Mouse (Mus musculus) brown adipose tissue, adult 24 weeks (tissue): Measurements from ENCODE around the gene Entpd7. TPM values are rescaled to one million over a fixed set of nuclear protein-coding genes. Genes with fewer than 3 reads are reported as not detected.

Experiments used
- H3K27ac ChIP-seq: fragments of 200-500 bp; replicated peaks from 2 replicates; pipeline ENCODE4 v1.5.1; 2012; ENCODE audit warnings: low read depth, mild to moderate bottlenecking, low read length
- H3K4me1 ChIP-seq: fragments of 200-500 bp; 2 replicates; pipeline ENCODE4 v1.6.1; 2012; ENCODE audit warnings: low read length, mixed read lengths; ENCODE audit not compliant: control insufficient read depth, insufficient read depth, insufficient read length
- H3K4me3 ChIP-seq: fragments of 200-500 bp; 2 replicates; pipeline ENCODE4 v1.5.1; 2012; ENCODE audit warnings: low read depth, mild to moderate bottlenecking, low read length, moderate library complexity; ENCODE audit not compliant: insufficient read depth
- polyA plus RNA-seq: library from polyadenylated mRNA; stranded (reverse); fragments of >200 nt; gene quantifications from 2 replicates; pipeline ENCODE4 v1.2.4, GENCODE M21; 2012; ENCODE audit not compliant: missing spikeins, insufficient read depth, insufficient read length

The Entpd7 gene
- polyA plus RNA-seq: 1.7 and 2.0 TPM in 2 replicates

DNA sequence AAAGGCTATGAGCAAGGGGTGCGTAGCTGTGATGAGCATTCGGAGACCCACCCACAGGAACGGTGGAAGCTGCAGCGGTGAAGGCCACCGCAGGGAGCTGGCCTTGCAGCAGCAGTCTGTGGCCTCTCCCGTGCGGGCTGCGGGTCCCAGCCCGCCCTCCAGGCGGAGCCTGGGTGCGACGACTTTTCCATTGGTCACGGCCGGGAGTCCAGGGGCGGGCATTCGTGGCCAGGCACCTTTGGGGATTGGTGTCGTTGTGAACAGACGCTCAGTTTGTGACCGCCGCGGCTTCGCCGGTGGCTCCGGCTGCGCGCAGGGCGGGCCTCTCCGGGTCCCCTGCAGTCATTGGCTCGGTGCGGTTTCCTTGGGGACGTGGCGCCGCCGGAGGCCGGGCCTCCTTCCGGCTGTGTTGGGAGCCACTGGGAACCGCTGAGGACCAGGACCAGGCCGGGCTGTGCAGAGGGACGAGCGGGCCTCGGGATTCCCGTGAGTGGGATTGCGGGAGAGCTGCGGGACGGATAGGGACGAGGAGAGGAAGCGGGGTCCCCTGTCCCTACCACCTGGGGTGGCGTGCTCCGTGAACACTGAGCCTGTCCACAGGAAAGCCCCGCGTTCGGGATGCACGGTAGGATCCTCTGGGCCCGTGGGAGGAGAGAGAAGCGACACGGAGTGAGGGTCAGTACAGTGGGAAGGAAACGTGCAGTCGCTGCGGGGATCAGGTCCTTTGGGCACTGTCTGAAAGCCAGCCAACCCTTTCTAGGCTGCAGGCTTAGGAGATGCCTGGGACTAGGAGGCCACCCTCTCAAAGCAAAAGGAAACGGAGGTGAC lies at the start of gene Entpd7:
Gene Entpd7 (plus strand): TSS at position 254 of the 828 bp plus-strand sequence.
- Histone ChIP-seq H3K27ac (0 out of 2 replicates have a peak within 1 kb of the TSS, but pooled peaks have one; percentile 23), H3K4me3 (peak within 1 kb of the TSS; percentile 77)

DNA sequence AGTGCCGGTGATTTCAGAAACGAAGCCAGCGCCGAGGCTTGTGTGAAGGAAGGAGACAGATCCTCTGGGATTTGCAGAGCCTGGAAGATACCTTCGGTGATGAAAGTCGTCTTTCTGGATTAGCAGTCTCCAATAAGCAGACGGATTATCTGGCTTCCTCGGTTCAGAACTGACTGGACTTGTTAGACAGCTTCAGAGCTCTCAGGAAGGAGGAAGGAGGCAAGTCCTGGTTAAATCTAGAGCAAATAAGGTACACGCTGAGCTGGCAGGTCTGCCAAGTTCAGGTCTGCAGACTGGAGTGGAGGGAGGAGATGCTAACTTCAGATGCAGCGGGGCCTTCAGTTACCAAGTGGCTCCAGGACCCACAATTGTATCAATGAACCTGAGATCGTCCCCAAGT lies 47.6 kb upstream of the Entpd7 start:
- Histone ChIP-seq H3K27ac (no peak overlapping the region), H3K4me1 (no peaks in the 10 kb centered on the region)

More for the DNA sequence above, at the start of gene Entpd7:
- H3K4me1 ChIP-seq: no peaks in the 10 kb centered on the region

DNA sequence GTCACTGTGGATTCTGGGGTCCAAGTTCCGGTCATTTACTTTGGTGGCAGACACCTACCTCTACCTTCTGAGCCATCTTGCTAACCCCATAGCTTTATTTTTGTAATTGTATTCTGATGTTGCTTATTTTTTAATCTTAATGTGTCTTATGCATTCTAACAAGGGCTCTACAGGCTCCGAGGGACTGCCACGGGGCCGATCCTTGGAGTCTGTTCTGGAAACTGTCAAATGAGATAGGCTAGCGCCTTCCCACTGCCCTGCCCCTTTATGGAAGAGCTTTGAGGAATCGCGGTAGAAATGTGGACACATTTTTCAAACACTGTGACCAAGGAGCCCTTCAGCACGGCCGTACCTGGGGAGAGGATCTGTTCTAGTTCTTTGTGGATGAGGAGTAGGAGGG lies 46.6 kb upstream of the Entpd7 start:
- no peak overlapping the region for H3K4me3 ChIP-seq
- no peak overlapping the region for H3K27ac ChIP-seq
- H3K4me1 ChIP-seq: peaks cover 7% of the 10 kb centered on the region; the same call in 1 of the 2 replicates

More for the DNA sequence above, 47.6 kb upstream of the Entpd7 start:
- H3K4me3 ChIP-seq: no peak overlapping the region

DNA sequence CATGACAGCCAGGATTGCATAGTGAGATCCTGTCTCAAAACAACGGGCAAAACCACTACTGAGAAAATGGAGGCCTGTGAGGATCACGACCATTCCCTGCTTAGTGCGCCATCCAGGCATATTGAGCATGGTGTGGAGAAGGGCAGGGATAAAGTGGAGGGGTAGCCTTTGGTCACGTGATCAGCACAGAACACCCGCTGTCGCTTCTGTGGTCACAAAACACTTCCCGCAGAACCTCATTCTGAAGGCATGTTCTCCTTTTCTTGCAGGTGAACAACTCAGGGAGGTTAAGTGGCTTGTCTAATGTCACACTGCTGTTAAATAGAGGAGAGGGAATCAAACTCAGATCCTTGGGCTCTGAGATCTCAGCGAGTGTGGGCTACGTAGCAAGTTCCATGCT lies 44.0 kb upstream of the Entpd7 start:
- no peak overlapping the region for H3K4me3 ChIP-seq

GRCm38 (mm10) chr19:43646852-43647251 lies 42.6 kb upstream of the Entpd7 start:
- 0 out of 2 replicates have a peak overlapping the region, but pooled peaks have one; percentile 4 for H3K27ac ChIP-seq
- H3K4me1 ChIP-seq: peaks cover 15% of the 10 kb centered on the region
- no peak overlapping the region for H3K4me3 ChIP-seq

More for the DNA sequence above, 44.0 kb upstream of the Entpd7 start:
- Histone ChIP-seq H3K4me1 (peaks cover 15% of the 10 kb centered on the region), H3K27ac (no peak overlapping the region)

GRCm38 (mm10) chr19:43647261-43647660 lies 42.2 kb upstream of the Entpd7 start:
- Histone ChIP-seq H3K27ac (0 out of 2 replicates have a peak overlapping the region, but pooled peaks have one; percentile 4), H3K4me3 (no peak overlapping the region), H3K4me1 (peaks cover 15% of the 10 kb centered on the region)

DNA sequence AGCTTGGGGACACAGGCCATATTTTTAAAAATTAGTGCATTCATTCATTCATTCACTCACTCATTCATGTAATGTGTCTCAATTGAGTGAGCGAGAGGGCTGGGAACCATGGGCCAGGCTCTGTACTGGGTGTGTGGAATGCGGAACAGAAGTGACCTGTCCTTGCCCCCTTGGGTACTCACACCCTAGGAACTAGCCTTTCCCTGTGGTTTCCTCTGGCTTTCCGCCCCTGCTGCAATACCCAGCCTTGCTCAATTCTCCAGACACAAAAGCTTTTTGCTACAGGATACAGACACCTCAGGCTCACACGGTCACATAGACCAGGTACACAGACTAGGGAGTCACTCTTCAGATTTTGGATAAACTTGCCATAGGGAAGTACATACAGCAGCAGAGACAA lies 41.1 kb upstream of the Entpd7 start:
- H3K27ac ChIP-seq: no peak overlapping the region

DNA sequence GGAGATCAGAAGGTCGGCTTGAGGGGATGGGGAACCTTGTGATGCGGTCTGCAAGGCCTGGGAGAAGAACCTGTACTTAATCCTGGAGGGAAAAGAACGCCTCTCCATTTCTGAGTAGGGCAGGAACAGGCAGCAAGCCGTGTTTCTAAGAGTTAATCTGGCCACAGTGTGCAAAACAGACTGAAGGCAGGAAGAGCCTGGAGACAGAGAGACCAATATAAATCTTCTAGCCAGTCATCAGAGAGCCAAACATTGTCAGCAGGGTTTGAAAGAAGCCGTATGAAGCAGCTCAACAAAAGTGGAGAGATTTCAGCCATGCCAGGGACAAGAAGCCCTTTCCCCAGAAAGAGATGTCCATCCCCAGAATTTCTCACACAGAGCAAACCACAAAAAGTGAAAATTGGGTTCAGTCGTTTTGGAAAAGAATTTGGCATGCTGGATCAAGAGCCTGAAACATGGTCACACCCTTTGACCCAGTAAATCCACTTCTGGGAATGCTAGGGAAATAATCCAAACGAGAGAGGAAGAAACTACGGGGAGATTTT lies 38.2 kb upstream of the Entpd7 start:
- Histone ChIP-seq H3K27ac (peak overlapping the region; percentile 68), H3K4me3 (no peak overlapping the region), H3K4me1 (peaks cover 15% of the 10 kb centered on the region)

More for the DNA sequence above, 41.1 kb upstream of the Entpd7 start:
- peaks cover 15% of the 10 kb centered on the region for H3K4me1 ChIP-seq
- no peak overlapping the region for H3K4me3 ChIP-seq

DNA sequence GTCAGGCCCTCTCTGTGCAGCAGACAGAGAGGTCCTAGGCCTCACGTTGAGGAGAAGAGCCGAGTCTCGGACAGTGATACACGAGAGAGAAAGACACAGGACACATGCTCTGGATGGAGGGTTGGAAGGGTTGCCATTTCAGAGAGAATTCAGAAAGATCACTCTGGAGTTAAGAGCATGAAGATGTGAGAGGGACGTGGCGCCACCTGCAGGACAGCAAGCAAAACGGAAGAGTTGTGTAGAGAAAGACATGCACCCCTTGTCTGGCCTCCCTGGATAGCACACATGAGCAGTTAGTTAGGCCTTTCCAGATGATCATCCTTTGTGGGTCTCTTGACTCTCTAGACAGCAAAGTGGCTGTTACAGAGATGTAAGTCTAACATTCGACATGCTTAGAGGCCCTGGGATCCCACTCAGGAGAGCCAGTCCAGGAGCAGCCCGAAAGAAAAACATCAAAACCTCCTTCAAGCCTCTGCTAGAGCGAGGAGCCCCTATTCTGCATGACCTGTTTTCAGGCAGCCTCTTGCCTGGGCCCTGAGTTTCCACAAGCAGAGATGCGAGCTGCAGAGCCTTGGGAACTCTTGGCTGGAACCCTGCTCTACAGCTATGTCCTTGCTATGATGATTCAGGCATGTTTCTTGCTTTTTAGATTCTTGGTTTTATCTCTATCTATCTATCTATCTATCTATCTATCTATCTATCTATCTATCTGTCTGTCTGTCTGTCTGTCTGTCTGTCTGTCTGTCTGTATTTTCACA lies 33.6 kb upstream of the Entpd7 start:
- Histone ChIP-seq H3K27ac (no peak overlapping the region), H3K4me1 (no peaks in the 10 kb centered on the region), H3K4me3 (no peak overlapping the region)

DNA sequence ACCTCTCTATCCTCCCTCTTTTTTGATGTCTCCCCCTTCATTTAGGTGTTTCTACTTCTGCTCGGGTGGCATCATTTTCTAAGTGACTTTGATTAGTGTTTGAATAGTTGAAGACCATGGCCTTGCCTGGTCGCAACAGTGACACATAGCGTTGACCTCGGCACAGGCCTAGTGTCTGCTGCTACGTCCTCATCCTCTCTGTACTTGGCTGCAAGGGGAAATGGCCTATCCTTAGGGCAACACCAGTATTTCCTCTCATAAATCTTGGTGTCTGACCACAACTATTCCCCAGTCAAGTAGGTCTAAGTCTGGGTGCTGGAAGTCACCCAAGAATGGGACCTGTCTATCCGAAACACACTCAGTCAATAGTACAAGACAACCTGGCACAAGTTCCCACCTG lies 29.8 kb upstream of the Entpd7 start:
- no peak overlapping the region for H3K4me3 ChIP-seq
- H3K4me1 ChIP-seq: no peaks in the 10 kb centered on the region
- H3K27ac ChIP-seq: no peak overlapping the region

DNA sequence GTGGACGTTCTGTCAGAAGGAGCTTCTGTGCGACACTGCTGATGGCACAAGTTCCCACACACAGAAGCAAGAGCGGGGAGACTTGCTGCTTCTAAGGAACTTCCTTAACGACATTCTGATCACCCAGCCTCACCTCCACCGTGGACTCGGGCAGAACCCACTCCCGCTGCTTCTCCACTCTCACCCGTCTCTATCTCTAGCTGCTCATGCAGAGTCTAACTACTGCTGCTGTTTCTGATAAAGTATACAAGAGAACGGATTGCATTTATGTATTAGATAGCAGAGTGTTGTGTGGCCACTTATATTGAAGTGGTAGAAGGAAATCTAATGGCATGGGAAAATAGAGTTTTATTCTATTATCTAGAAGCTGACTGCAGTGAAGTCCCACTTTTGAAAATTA lies 28.7 kb upstream of the Entpd7 start:
- H3K4me3 ChIP-seq: no peak overlapping the region
- no peaks in the 10 kb centered on the region for H3K4me1 ChIP-seq
- no peak overlapping the region for H3K27ac ChIP-seq

- Histone ChIP-seq H3K27ac (no peak overlapping the region), H3K4me1 (no peaks in the 10 kb centered on the region; the same call in 1 of the 2 replicates), H3K4me3 (no peak overlapping the region)
Measured at GRCm38 (mm10) chr19:43662176-43662967, 27.1 kb upstream of the Entpd7 start.

DNA sequence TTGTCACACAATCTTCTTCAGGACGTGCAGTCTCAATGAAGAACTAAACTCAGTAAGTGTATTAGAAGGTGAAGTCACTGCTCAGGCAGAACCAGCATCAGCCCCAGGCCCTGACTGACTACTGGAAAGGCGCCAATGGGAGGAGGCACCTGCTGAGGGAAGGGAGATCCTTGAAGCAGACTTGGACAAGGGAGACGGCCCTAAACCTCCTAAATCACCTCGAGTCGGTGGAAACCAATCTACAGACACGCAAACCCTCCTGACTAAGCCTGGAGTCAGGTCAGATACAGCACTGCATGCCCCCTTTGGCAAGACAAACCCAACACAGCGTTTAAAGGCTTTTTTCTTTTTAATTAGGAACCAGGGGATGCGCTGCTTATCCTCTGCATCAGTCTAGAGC lies 26.0 kb upstream of the Entpd7 start:
- Histone ChIP-seq H3K4me1 (no peaks in the 10 kb centered on the region; the same call in 1 of the 2 replicates), H3K27ac (no peak overlapping the region), H3K4me3 (no peak overlapping the region)

DNA sequence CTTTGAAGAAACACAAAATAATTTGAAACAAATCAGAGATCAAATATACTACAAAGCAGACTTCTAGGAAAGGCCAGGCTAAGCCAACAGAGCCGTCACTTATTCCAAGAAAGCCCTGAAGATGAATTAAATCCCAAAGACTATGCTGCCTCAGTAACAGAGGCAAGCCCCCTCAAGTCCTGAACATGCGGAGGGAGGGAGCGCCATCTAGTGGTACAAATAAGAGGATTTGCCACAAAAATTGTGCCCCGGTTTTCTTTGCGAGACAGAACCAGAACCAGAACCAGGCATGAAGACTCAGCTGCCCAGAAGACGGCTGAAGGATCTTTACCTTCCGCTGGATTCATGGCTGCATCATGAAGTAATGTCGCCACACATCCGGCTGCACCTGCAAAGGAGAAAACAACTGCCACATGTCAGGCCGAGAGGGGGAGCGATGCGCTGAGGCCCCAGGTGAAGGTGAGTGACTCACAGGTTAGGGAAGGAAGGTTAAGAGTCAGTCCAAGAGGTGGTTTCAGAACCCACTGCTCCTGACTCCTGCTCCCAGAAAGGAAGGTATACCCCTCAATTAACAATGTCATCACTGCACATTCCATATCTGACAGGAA lies 23.9 kb upstream of the Entpd7 start:
- no peak overlapping the region for H3K4me3 ChIP-seq

More for the DNA sequence above, 23.9 kb upstream of the Entpd7 start:
- H3K4me1 ChIP-seq: peaks cover 8% of the 10 kb centered on the region
- H3K27ac ChIP-seq: no peak overlapping the region
